Mouse (Mus musculus) left cerebral cortex, adult 9 months (tissue): ENCODE measurements around the gene Pmf1.
A peak's percentile ranks its signal among the peaks of the same experiment; 100 is the strongest.

Experiments
- DNase-seq, 2 experiments: peaks; one replicate each; pipeline ENCODE4 v3.0.0; 2022; ENCODE audit warnings: low spot score in 2 of 2

The Pmf1 gene

GRCm38 (mm10) chr3:88354396-88355165 lies 55.5 kb downstream of the Pmf1 start:
- DNase-seq, result peak in 1 of 2 experiments; percentile 40

GRCm38 (mm10) chr3:88352907-88353306 lies 57.2 kb downstream of the Pmf1 start:
- DNase-seq, result no peak

GRCm38 (mm10) chr3:88350732-88351131 lies 59.4 kb downstream of the Pmf1 start:
- no peak for DNase-seq
